ENCODE assay signal across 19 mouse cellular contexts in genomic region chr11:118494001-118494737, GRCm38 (mm10). TPM values are rescaled to one million over a fixed set of nuclear protein-coding genes. Genes with fewer than 3 reads are reported as not detected.
DNase-seq lines count a peak whose midpoint lies in the region; ATAC-seq lines count a peak whose summit lies in the region.
"Had no signal": no experiment of that assay in that cellular context is flagged by ENCODE, and none has a peak within 500 bp of the region (broad histone marks: within the 10 kb centered on the region; RNA-seq: fewer than 3 reads in every experiment).

No protein-coding gene starts in this region.

- H3K27ac ChIP-seq in hindbrain, embryonic 13.5 days: peak overlapping the region; percentile 72; the same call in 1 of the 2 replicates
- H3K27ac ChIP-seq in hindbrain, embryonic 11.5 days (ENCODE audit: low read depth, low read length): no peak overlapping the region
- H3K27ac ChIP-seq in liver, embryonic 12.5 days: no peak overlapping the region
- H3K27ac ChIP-seq in liver, embryonic 11.5 days (ENCODE audit: low read depth, low read length): no peak overlapping the region
- 0 out of 2 replicates have a peak overlapping the region, but pooled peaks have one; percentile 79 for H3K27ac ChIP-seq in neural tube, embryonic 13.5 days (replicated peaks)
- H3K27ac ChIP-seq in neural tube, embryonic 15.5 days (replicated peaks): no peak overlapping the region
- H3K27ac ChIP-seq: limb, embryonic 13.5 days had no signal

- no peaks in the 10 kb centered on the region for H3K9me3 ChIP-seq in hindbrain, embryonic 13.5 days
- H3K9me3 ChIP-seq in hindbrain, embryonic 11.5 days (ENCODE audit: control insufficient read depth, low read length): no peaks in the 10 kb centered on the region
- H3K9me3 ChIP-seq in liver, embryonic 12.5 days (replicated peaks): no peaks in the 10 kb centered on the region
- H3K9me3 ChIP-seq in liver, embryonic 11.5 days (ENCODE audit: control insufficient read depth, low read length): no peaks in the 10 kb centered on the region
- H3K9me3 ChIP-seq in neural tube, embryonic 13.5 days: no peaks in the 10 kb centered on the region
- no peaks in the 10 kb centered on the region for H3K9me3 ChIP-seq in neural tube, embryonic 15.5 days (replicated peaks)
- H3K9me3 ChIP-seq: limb, embryonic 13.5 days had no signal

- peaks cover 59% of the 10 kb centered on the region for H3K4me1 ChIP-seq in hindbrain, embryonic 13.5 days (replicated peaks)
- H3K4me1 ChIP-seq in hindbrain, embryonic 11.5 days (replicated peaks; ENCODE audit: control insufficient read depth, insufficient read depth, low read length): peaks cover 4% of the 10 kb centered on the region; the same call in 1 of the 2 replicates
- peaks cover 8% of the 10 kb centered on the region for H3K4me1 ChIP-seq in liver, embryonic 12.5 days
- peaks cover 5% of the 10 kb centered on the region for H3K4me1 ChIP-seq in liver, embryonic 11.5 days (replicated peaks; ENCODE audit: control insufficient read depth, insufficient read depth, low read length)
- peaks cover 57% of the 10 kb centered on the region for H3K4me1 ChIP-seq in neural tube, embryonic 13.5 days (replicated peaks)
- H3K4me1 ChIP-seq in neural tube, embryonic 15.5 days: peaks cover 42% of the 10 kb centered on the region

- DNase-seq in adrenal gland, adult (ENCODE audit: inconsistent age in 2 of 2, low spot score in 1 of 2): peak; percentile 52 to 54
- DNase-seq in adrenal gland, postnatal 25 days: no peak
- no peak for DNase-seq in hindbrain, embryonic 11.5 days (ENCODE audit: low spot score)
- DNase-seq in liver, embryonic 11.5 days (ENCODE audit: low spot score): no peak
- DNase-seq: adrenal gland, postnatal 14 days; cerebellum, adult 11 months; cerebellum, postnatal 14 days; forebrain, postnatal 0 days; heart, postnatal 36 days; kidney, adult 9 months; lung, embryonic 14.5 days; right cerebral cortex, postnatal 14 days; thymus, postnatal 36 days had no signal

- H3K27me3 ChIP-seq in hindbrain, embryonic 13.5 days: no peaks in the 10 kb centered on the region
- no peaks in the 10 kb centered on the region for H3K27me3 ChIP-seq in hindbrain, embryonic 11.5 days (ENCODE audit: control insufficient read depth, insufficient read depth, low read length)
- H3K27me3 ChIP-seq in liver, embryonic 12.5 days (replicated peaks): peaks cover 31% of the 10 kb centered on the region
- peaks cover 9% of the 10 kb centered on the region for H3K27me3 ChIP-seq in liver, embryonic 11.5 days (replicated peaks; ENCODE audit: control insufficient read depth, insufficient read depth, low read length)
- H3K27me3 ChIP-seq in neural tube, embryonic 13.5 days: no peaks in the 10 kb centered on the region
- H3K27me3 ChIP-seq in neural tube, embryonic 15.5 days (replicated peaks): no peaks in the 10 kb centered on the region

- no peak for ATAC-seq in hindbrain, embryonic 13.5 days (ENCODE audit: low FRiP score)
- ATAC-seq in hindbrain, embryonic 11.5 days (ENCODE audit: low FRiP score): no peak
- ATAC-seq in liver, embryonic 12.5 days: no peak
- ATAC-seq in liver, embryonic 11.5 days (replicated peaks; ENCODE audit: low FRiP score): no peak
- no peak for ATAC-seq in neural tube, embryonic 13.5 days (ENCODE audit: low read depth)
- ATAC-seq in neural tube, embryonic 15.5 days (ENCODE audit: low FRiP score): no peak
- ATAC-seq: forebrain, postnatal 0 days; inflammation-experienced regulatory T-cells, adult 6 months had no signal

- WGBS in hindbrain, embryonic 13.5 days: 90% methylated on average over 12 of the region's 12 CpGs
- 83% methylated on average over 12 of the region's 12 CpGs for WGBS in hindbrain, embryonic 11.5 days
- WGBS in liver, embryonic 12.5 days (ENCODE audit: insufficient replicate concordance): 44% methylated on average over 12 of the region's 12 CpGs
- WGBS in liver, embryonic 11.5 days: 61% methylated on average over 12 of the region's 12 CpGs
- WGBS in neural tube, embryonic 13.5 days: 84% methylated on average over 12 of the region's 12 CpGs
- WGBS in neural tube, embryonic 15.5 days: 89% methylated on average over 12 of the region's 12 CpGs

- H3K9ac ChIP-seq in hindbrain, embryonic 13.5 days: no peak overlapping the region
- no peak overlapping the region for H3K9ac ChIP-seq in hindbrain, embryonic 11.5 days (ENCODE audit: low read depth, low read length)
- no peak overlapping the region for H3K9ac ChIP-seq in liver, embryonic 12.5 days
- H3K9ac ChIP-seq in liver, embryonic 11.5 days (ENCODE audit: low read depth, low read length): no peak overlapping the region
- no peak overlapping the region for H3K9ac ChIP-seq in neural tube, embryonic 13.5 days
- no peak overlapping the region for H3K9ac ChIP-seq in neural tube, embryonic 15.5 days (replicated peaks)
- H3K9ac ChIP-seq: forebrain, postnatal 0 days; lung, embryonic 14.5 days had no signal

- peaks cover 4% of the 10 kb centered on the region for H3K36me3 ChIP-seq in hindbrain, embryonic 13.5 days
- no peaks in the 10 kb centered on the region for H3K36me3 ChIP-seq in hindbrain, embryonic 11.5 days (ENCODE audit: control insufficient read depth, insufficient read depth, low read length)
- no peaks in the 10 kb centered on the region for H3K36me3 ChIP-seq in liver, embryonic 12.5 days
- H3K36me3 ChIP-seq in liver, embryonic 11.5 days (ENCODE audit: control insufficient read depth, insufficient read depth, low read length): no peaks in the 10 kb centered on the region
- H3K36me3 ChIP-seq in neural tube, embryonic 13.5 days: peaks cover 12% of the 10 kb centered on the region
- H3K36me3 ChIP-seq in neural tube, embryonic 15.5 days: peaks cover 3% of the 10 kb centered on the region; the same call in 1 of the 2 replicates
- H3K36me3 ChIP-seq: limb, embryonic 13.5 days had no signal

- no peak overlapping the region for H3K4me2 ChIP-seq in hindbrain, embryonic 13.5 days
- H3K4me2 ChIP-seq in hindbrain, embryonic 11.5 days (replicated peaks; ENCODE audit: low read depth, low read length): no peak overlapping the region
- H3K4me2 ChIP-seq in liver, embryonic 12.5 days: peak overlapping the region; percentile 6; the same call in 1 of the 2 replicates
- no peak overlapping the region for H3K4me2 ChIP-seq in liver, embryonic 11.5 days
- H3K4me2 ChIP-seq in neural tube, embryonic 13.5 days: no peak overlapping the region
- no peak overlapping the region for H3K4me2 ChIP-seq in neural tube, embryonic 15.5 days
- H3K4me2 ChIP-seq: limb, embryonic 13.5 days; lung, embryonic 14.5 days had no signal

- no peak overlapping the region for H3K4me3 ChIP-seq in hindbrain, embryonic 13.5 days
- H3K4me3 ChIP-seq in hindbrain, embryonic 11.5 days (ENCODE audit: low read depth, low read length): no peak overlapping the region
- H3K4me3 ChIP-seq in liver, embryonic 12.5 days: no peak overlapping the region
- no peak overlapping the region for H3K4me3 ChIP-seq in liver, embryonic 11.5 days (ENCODE audit: low read depth, low read length)
- no peak overlapping the region for H3K4me3 ChIP-seq in neural tube, embryonic 13.5 days
- no peak overlapping the region for H3K4me3 ChIP-seq in neural tube, embryonic 15.5 days (replicated peaks)
- H3K4me3 ChIP-seq: limb, embryonic 13.5 days had no signal

RNA-seq across cellular contexts. Expression of gene Engase, which starts 17.5 kb away (rescaled TPM):
- total RNA-seq in adrenal gland, postnatal 25 days (2021): 19.0 and 32.0 TPM in 2 replicates
- polyA plus RNA-seq in hindbrain, embryonic 13.5 days (2015; fragmentation: Nextera tagmentation; extraction: Ambion mirVana): 7.0 and 7.1 TPM in 2 replicates
- polyA plus RNA-seq in hindbrain, embryonic 11.5 days (2014; fragmentation: Nextera tagmentation; extraction: Ambion mirVana): 4.7 and 4.8 TPM in 2 replicates
- polyA plus RNA-seq in liver, embryonic 12.5 days (2016; fragmentation: Nextera tagmentation; extraction: Ambion mirVana): 11.7 and 12.6 TPM in 2 replicates
- 13.4 and 14.3 TPM in 2 replicates for polyA plus RNA-seq in liver, embryonic 11.5 days (2014; fragmentation: Nextera tagmentation; extraction: Ambion mirVana)
- 8.1 and 10.0 TPM in 2 replicates for polyA plus RNA-seq in neural tube, embryonic 13.5 days (2015; fragmentation: Nextera tagmentation; extraction: Ambion mirVana)
- polyA plus RNA-seq in neural tube, embryonic 15.5 days (2015; fragmentation: Nextera tagmentation; extraction: Ambion mirVana): 7.1 and 8.7 TPM in 2 replicates

Comparison
In these comparisons a context has a peak if more than half of its experiments do, and no peak if none do; other contexts are left out.
1. DNase-seq: peak in adrenal gland, adult (2 of 2); none in adrenal gland, postnatal 25 days (single experiment), hindbrain, embryonic 11.5 days (single experiment) and liver, embryonic 11.5 days (single experiment).
2. H3K27ac ChIP-seq: peak in hindbrain, embryonic 13.5 days (single experiment) and neural tube, embryonic 13.5 days (single experiment); none in hindbrain, embryonic 11.5 days (single experiment), liver, embryonic 12.5 days (single experiment), liver, embryonic 11.5 days (single experiment) and neural tube, embryonic 15.5 days (single experiment).